Mouse (Mus musculus) cerebellum, adult 2 months (tissue): ENCODE results near the gene Ube2v1. TPM values are rescaled to one million over a fixed set of nuclear protein-coding genes. Genes with fewer than 3 reads are reported as not detected.
"Not testable (repeated sequence)": the region's sequence is repeated elsewhere in the genome, so short reads cannot be mapped to it uniquely, and the experiment has no call there.

Experiments
- DNase-seq, 2 experiments: peaks; one replicate each; pipeline ENCODE4 v3.0.0; 2021
- H3K27ac ChIP-seq: fragments of 200-500 bp; 2 replicates; pipeline ENCODE4 v1.5.1; 2012; ENCODE audit warnings: low read length, control low read depth, inconsistent platforms; ENCODE audit not compliant: insufficient read depth
- H3K27me3 ChIP-seq: fragments of 200-500 bp; 2 replicates; pipeline ENCODE4 v1.6.1; 2012; ENCODE audit warnings: inconsistent platforms, mild to moderate bottlenecking, low read length, moderate library complexity; ENCODE audit not compliant: control insufficient read depth, insufficient read depth
- H3K4me1 ChIP-seq: fragments of 200-500 bp; 2 replicates; pipeline ENCODE4 v1.6.1; 2011; ENCODE audit warnings: low read length; ENCODE audit not compliant: control insufficient read depth, insufficient read depth
- H3K4me3 ChIP-seq: fragments of 200-500 bp; replicated peaks from 2 replicates; pipeline ENCODE3; 2011; ENCODE audit warnings: mild to moderate bottlenecking, low read depth, low read length, control low read depth; ENCODE audit not compliant: insufficient read depth
- CTCF ChIP-seq: fragments of 200-500 bp; IDR thresholded peaks from 2 replicates; pipeline ENCODE4 v1.5.1; 2011; ENCODE audit warnings: low read depth, mild to moderate bottlenecking, control low read depth, low read length, moderate library complexity, borderline replicate concordance; ENCODE audit not compliant: insufficient read depth
- POLR2A ChIP-seq: fragments of 200-500 bp; IDR thresholded peaks from 2 replicates; pipeline ENCODE4 v1.6.1; 2011; ENCODE audit warnings: low read length, control low read depth, borderline replicate concordance; ENCODE audit not compliant: insufficient read depth
- WGBS: fragments of 180-500 bp; shearing (Covaris S2); methylation state at CpG from one replicate; pipeline ENCODE4 v1.1.7; 2018; 5-methylcytosine and 5-hydroxymethylcytosine counted together
- polyA plus RNA-seq: library from polyadenylated mRNA; depleted of rRNA; stranded (reverse); fragments of >200 nt; gene quantifications from 2 replicates; pipeline ENCODE4 v1.2.3, GENCODE M21; 2012

Gene Ube2v1
- polyA plus RNA-seq, 1 experiment = 219 TPM

- WGBS = 74% methylated on average over 12 of the region's 12 CpGs
- DNase-seq = no peak
- H3K27ac ChIP-seq = no peak overlapping the region
Measured at GRCm38 (mm10) chr2:167649290-167650032, 17.6 kb upstream of the Ube2v1 start.

GRCm38 (mm10) chr2:167646411-167646810 is 14.5 kb upstream of the Ube2v1 start:
- Histone ChIP-seq H3K4me3 (no peak overlapping the region), H3K4me1 (0 out of 2 replicates have a peak, but pooled peaks cover 4% of the 10 kb centered on the region), H3K27me3 (no peaks in the 10 kb centered on the region), H3K27ac (no peak overlapping the region)
- 51% methylated on average over 4 of the region's 4 CpGs for WGBS
- no peak for DNase-seq
- TF ChIP-seq CTCF = no peak
- TF ChIP-seq POLR2A = no peak

More at GRCm38 (mm10) chr2:167649290-167650032, 17.6 kb upstream of the Ube2v1 start:
- H3K4me1 ChIP-seq = peaks cover 8% of the 10 kb centered on the region; the same call in 1 of the 2 replicates
- no peak for TF ChIP-seq CTCF
- TF ChIP-seq POLR2A = no peak
- no peak overlapping the region for H3K4me3 ChIP-seq
- no peaks in the 10 kb centered on the region for H3K27me3 ChIP-seq

- WGBS = 70% methylated on average over 13 of the region's 13 CpGs
Measured at GRCm38 (mm10) chr2:167643356-167644052, 11.6 kb upstream of the Ube2v1 start.

GRCm38 (mm10) chr2:167642164-167642563 is 10.3 kb upstream of the Ube2v1 start:
- WGBS = 83% methylated on average over 6 of the region's 6 CpGs

More at GRCm38 (mm10) chr2:167643356-167644052, 11.6 kb upstream of the Ube2v1 start:
- not testable (repeated sequence) for DNase-seq, H3K27ac ChIP-seq, H3K4me1 ChIP-seq, H3K4me3 ChIP-seq, H3K27me3 ChIP-seq

GRCm38 (mm10) chr2:167641337-167641736 is 9.4 kb upstream of the Ube2v1 start:
- 50% methylated on average over 8 of the region's 8 CpGs for WGBS
- TF ChIP-seq CTCF = peak; percentile 60; the same call in 1 of the 2 replicates
- no peak for TF ChIP-seq POLR2A
- H3K4me1 ChIP-seq = no peaks in the 10 kb centered on the region
- H3K4me3 ChIP-seq = no peak overlapping the region
- no peak for DNase-seq
- H3K27me3 ChIP-seq = no peaks in the 10 kb centered on the region
- no peak overlapping the region for H3K27ac ChIP-seq

More at GRCm38 (mm10) chr2:167642164-167642563, 10.3 kb upstream of the Ube2v1 start:
- no peak for TF ChIP-seq POLR2A
- no peak for TF ChIP-seq CTCF
- H3K27ac ChIP-seq = no peak overlapping the region
- no peak for DNase-seq
- H3K4me3 ChIP-seq = no peak overlapping the region
- H3K27me3 ChIP-seq = no peaks in the 10 kb centered on the region
- no peaks in the 10 kb centered on the region for H3K4me1 ChIP-seq

- no peak overlapping the region for H3K27ac ChIP-seq
- no peak overlapping the region for H3K4me3 ChIP-seq
- 83% methylated on average over 3 of the region's 3 CpGs for WGBS
- no peaks in the 10 kb centered on the region for H3K4me1 ChIP-seq
- no peak for DNase-seq
- TF ChIP-seq CTCF = peak; percentile 52
- no peak for TF ChIP-seq POLR2A
- H3K27me3 ChIP-seq = no peaks in the 10 kb centered on the region
Measured at GRCm38 (mm10) chr2:167640279-167640678, 8.4 kb upstream of the Ube2v1 start.

GRCm38 (mm10) chr2:167634865-167635512 is 3.1 kb upstream of the Ube2v1 start:
- H3K27ac ChIP-seq = no peak overlapping the region
- no peak for DNase-seq
- 69% methylated on average over 7 of the region's 7 CpGs for WGBS
- no peaks in the 10 kb centered on the region for H3K27me3 ChIP-seq
- TF ChIP-seq CTCF = no peak
- no peak for TF ChIP-seq POLR2A
- H3K4me3 ChIP-seq = peak overlapping the region; percentile 43
- peaks cover 10% of the 10 kb centered on the region for H3K4me1 ChIP-seq
